Mouse (Mus musculus) ovary, postnatal 36 days (tissue): ENCODE data around the gene P2ry1.
A peak's percentile ranks its signal among the peaks of the same experiment; 100 is the strongest.

ENCODE experiments used
- DNase-seq: peaks from one replicate; pipeline ENCODE4 v3.0.0; 2022; ENCODE audit warnings: low spot score, mixed read lengths

P2ry1 gene

DNA sequence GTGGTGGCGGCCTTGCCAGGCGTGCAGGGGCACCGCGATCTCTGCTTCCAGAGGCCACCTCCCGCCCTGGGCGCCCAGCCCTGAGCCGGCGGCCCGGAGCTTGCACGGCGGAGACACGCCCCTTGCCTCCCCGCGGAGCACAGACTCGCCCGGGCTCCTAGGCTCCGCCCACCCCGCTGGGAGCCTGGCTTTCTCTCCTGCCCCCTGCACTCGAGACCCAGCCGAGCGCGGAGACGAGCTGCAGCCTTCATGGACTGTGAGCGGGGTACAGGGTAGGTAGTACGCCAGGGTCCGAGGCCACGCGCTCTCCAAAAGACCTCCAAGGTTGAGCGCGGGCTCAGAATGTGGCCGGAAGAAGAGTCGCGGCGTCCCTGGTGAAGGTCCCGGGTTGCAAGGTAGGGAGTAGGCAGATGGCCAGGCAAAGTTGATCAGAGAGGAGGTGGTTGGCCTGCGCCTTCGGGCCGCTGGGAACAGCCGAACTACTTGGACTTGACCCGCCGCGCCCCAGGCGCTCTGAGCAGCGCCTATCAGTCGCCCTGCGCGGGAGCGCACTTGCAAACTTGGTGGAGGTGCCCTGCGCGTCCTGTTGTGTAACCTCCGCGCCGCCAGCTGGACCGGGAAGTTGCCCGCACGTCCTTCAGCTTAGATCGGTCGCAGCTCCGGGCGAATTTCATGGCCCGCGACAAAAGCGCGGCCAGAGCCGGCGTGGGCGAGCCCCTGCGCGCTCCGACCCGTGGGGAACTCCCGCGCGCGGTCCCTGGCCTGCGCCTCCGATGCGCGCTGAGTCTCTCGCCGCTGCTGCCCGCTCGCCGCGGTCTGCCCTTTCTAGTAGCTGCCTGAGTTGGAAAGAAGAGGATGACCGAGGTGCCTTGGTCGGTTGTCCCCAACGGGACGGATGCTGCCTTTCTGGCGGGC, at the start of gene P2ry1:
P2ry1 (plus strand) TSS at position 209 of the 915 bp plus-strand sequence.
- DNase-seq = peak; percentile 89

DNA sequence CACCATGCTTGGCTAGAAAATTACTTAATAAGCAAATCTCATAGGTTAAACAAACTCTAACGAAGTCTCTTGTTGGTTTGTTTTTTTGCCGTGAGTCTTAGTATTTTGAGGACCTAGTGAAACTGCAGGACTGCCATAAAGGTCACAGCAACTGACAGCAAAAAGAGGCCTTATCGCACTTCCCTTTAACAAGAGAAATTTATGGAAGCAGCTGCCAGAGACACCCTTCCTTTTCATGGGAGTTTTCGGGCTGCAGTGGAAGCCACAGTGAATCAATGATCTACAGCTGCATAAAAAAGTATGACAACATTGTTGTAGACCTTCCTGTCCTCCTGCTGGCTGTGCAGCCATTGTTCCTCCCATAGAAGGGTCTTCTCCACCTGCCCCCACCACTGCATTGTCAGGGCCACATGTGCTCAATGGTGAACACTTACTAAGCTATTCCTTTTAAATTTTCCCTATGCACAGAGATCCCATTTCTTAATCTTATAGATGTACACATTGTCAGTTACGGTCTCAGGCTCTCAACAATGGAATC, 49.3 kb upstream of the P2ry1 start:
- no peak for DNase-seq

DNA sequence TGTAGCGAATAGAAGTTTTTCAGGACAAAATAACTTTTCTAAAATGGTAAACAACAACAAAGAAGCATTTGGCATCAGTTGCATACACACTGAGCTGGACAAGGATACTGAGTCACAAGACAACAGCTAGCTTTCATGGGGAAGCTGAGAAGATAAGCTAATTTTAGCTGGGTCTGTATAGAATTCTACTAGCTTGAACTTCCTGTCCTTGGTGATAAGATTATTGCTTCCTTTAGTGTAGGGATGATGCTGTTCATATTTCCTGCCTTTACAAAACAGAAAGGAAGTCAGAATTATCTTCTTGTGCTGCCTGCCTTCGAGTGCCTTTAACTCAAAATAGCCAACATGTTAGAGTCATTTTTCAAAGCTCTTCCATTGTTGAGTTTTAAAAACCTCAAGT, 48.5 kb upstream of the P2ry1 start:
- no peak for DNase-seq

DNA sequence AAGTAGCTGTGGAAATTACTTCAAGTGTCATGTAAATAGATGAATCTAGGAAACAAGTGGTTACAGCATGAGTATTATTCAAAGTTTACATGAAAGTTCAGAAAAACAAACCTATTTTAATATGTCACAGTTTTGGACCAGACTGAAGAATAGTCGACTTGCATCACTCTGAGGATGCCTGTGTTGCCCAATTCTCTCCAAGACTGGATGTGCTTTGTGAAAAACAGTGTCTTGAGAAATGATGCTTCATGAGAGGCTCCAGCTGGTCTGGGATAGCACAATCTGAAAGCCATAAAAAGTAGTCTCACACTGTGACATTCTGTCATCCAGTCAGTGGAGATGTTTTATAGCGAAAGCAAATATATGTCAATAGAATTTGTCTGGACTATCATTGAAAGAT, 43.8 kb upstream of the P2ry1 start:
- no peak for DNase-seq

DNA sequence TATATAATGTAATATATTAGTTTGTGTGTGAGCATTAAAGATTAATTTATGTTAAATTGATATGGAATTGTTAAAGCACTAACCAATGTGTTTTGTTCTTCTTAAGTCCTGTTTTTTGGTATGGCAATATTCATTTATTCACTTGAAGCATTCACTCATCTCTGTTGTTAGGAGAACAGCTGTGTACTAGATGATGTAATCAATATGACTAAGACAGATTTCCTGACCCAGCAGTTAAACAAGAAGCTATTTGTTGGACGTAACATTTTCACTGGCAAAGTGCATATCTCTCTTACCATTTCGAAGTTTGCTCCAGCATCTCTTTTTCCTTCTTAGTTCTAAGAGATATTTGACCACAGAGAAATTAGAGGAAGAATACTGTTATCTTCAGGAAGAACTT, 37.5 kb upstream of the P2ry1 start:
- DNase-seq = no peak

DNA sequence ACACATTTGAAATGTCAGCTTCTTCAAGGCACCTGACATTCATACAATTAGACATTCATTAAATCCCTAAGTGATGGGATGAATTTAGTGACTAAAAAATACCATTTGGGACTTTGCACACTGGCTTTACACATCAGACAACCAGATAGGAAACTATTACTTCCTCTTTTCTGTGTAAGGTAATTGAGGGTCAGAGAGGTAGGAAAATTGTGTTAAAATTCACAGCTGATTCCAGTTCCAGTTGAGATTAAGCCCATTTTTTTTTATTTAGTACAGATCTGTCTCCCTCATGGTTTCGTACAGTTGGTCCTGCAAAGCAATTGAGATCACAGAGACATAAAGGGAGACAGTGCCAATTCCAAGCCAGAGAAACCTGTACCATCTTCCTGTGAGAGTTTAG, 27.7 kb upstream of the P2ry1 start:
- DNase-seq = no peak

DNA sequence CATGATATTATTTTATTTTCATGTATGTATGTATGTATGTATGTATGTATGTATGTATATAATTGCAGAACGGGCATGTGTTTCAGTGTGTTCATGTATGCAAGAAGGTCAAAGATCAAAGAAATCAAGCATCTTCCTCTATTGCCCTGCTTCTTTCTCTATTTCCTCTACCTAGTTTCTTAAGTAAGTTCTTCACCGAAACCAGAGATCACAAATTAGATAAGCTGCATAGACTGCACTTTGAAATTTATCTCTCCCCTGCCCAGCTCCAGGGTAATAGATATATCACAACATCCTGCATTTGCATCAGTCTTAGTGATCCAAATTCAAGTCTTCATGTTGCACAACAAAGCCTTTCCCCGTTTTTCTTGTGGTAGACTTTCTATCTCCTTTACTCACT, 20.5 kb upstream of the P2ry1 start:
- DNase-seq = no peak

DNA sequence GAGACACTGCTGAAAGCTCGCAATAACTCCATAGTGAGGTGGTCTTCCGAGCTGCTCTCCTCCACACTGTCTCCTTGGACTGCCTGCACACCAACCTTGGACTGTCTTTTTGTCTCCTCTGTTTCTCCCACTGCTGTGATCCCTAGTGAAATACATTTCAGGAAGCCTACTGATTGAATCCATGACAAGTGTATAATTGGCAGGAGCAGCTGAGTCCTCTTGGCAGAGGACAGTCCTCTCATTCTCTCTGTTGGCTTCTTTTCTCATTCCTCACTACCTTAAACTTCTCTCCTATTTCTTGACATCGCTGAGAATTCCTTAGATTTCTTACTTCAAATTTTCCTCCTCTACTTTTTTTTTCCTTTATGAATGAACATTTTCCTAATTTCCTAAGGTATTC, 4.5 kb upstream of the P2ry1 start:
- no peak for DNase-seq

DNA sequence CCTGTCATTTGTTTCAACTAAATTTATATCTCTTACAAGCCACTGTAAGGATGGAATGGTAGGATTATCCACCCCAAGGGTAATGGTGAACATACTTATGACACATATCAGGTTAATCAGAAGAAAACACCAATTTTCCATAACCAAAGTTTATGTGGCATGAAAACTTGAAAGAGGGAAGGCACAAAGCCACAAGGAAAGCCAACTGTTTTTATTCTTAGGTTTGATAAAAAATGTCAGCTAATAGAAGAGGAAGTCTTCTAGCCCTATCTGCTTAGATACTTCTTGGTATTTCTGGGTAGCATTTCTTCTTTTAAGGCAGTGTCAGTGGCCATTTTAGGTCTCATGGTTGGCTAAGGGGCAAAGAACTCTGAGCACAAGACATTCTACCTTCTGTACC, 2.9 kb upstream of the P2ry1 start:
- DNase-seq = no peak

DNA sequence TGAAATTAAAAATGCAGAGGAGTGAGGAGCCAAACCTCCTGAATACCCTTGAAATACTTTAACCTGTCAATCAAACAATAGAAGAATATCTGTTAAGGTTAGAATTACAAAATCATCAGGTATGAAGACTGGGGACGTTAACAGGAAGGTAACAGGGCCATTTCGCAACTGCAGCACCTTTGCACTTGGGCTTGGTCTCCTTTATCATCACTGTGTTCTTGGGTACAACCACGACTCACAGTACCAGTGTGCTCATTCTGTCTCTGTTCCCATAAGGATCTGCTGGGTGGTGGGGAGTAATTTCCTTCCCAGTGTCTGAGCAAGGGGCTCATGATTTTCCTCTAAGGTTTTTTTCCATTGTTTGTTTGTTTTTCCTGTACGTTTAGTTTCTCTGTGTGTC, 1.8 kb upstream of the P2ry1 start:
- no peak for DNase-seq

DNA sequence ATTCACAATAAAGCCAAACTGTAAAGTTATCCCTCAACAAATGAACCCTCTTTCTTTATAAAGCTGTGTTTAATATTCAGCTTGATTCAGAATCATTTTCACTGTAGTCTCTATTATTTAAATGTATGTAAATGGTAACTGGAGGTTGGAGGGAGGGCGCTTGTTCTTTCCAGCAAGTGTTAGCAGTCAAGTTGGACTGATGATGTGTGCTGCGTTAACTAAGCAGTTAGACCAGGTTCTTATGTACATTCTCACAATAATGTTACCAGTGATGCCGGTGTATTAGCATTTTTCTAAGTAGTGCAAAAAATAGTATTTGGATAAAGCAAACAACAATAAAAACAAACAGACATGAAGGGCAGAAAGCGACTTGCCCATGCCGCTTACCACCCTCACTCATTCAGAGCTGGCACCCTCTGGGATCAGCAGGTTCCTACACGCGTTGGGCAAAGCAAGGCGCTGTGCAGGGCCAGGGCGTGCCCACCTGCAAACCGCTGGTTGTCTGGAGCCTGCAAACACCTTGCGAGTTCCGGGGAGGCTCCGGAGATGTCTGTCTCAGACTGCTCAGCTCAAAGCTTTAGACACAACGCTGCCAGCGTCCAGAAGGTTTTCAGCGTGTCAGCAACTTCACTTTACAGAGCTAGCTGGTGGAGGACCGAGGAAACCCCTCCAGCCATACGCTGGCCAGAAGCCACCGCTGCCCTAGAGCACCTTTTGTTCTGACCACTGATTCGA, 576 bp upstream of the P2ry1 start:
- no peak for DNase-seq

DNA sequence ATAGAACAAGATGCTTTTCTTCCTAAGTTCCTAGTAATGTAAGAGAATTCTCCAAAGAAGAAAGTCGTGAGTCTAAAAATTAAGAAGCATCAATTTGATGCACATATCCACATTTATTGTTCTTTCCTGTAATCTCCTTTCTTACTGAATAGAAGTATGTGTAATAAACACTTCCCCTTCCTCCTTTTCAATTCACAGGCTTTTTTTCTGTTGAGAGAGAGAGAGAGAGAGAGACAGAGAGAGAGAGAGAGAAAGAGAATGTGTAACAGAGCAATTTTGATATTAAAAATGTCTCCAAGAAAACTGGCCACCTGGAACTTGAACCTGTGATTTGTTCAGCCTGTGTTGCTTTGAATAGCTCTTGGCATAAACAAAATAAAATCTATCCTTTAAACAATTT, 2.0 kb downstream of the P2ry1 start:
- no peak for DNase-seq

DNA sequence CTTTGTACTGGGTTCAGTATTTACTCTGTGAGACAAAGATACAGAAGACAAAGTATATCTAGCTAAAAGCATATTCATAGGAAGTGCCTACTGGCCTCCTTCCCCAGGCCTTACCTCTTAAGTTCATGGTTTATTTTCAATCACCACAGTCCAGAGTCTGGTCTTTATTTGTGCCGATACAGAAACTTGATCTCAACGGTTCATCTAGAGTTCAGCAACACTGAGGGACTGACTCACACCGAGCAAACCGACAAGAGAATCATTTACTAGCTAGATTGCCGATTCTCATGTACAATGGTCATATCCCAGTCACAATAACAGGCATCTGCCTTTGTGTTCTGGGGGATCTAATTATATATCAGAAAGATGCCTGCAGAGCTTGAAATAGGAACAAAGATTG, 9.1 kb downstream of the P2ry1 start:
- DNase-seq = no peak

DNA sequence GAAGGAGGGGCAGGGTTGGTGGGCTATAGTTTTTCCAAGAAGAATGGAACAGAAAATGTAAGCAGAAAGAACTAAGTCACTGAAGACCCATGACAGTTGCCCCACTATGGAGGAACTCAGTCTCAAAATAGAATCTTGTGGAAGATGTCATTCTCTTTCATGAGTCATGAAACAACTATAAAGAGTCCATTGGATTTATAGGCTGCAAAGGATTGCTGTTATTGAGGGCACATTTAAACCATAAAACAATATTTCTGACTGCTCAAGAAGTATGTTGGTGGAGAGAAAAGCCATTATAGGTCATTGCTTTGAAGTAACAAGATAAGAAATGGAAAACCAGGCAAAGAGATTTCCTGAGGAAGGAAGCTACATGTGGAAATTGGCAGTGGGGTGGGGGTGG, 10.0 kb downstream of the P2ry1 start:
- DNase-seq = no peak

DNA sequence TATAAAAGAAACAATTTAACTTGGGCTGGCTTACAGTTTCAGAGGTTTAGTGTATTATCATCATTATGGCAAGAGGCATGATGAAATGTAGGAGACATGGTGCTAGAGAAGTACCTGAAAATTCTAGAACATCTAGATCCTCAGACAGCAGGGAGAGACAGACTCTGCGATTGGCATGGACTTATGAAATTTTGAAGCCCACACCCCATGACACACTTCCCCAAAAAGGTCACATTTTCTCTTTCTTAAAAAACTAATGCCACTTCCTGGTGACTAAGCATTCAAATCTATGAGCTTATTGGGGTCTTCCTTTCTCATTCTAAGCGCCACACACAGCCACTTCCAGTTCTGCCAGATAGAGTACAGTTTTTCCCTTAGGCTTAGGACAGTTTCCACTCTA, 14.1 kb downstream of the P2ry1 start:
- DNase-seq = no peak

DNA sequence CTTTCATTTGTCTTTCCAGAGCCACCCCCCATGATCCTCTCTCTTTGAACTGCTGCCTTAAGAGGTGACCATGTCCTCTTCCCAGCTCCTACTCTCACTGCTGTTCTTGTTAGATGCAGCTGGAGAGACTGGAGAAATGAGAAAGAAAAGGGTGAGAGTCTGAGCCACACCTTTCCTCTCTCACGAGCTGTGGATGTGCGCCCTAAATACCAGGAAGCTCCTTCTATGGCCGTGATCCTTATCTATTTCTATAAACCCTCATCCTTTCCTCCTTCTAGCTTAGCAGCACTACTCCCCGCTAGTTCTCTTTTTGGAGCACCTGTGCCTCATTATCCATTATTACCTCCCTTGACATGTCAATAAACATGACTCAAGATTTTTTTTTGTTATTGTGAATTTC, 29.5 kb downstream of the P2ry1 start:
- no peak for DNase-seq

DNA sequence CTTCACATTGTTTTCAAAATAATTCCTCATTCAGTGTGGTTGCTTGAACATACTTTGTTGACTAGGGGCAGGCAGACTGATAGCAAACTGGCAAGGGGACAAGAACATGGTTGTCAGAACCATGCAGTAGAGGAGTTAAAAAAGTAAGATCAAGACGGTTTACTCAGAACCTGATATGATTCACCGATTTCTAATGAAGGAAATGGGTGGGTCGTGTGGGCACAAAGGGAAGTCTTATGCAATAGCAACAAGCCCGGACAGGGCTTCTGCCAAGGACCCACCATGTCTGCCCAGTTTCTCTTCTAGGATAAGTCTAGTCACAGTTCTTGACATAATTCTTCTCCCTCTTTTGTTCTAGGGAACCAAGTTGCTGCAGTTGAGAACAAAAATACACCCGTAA, 33.0 kb downstream of the P2ry1 start:
- no peak for DNase-seq

DNA sequence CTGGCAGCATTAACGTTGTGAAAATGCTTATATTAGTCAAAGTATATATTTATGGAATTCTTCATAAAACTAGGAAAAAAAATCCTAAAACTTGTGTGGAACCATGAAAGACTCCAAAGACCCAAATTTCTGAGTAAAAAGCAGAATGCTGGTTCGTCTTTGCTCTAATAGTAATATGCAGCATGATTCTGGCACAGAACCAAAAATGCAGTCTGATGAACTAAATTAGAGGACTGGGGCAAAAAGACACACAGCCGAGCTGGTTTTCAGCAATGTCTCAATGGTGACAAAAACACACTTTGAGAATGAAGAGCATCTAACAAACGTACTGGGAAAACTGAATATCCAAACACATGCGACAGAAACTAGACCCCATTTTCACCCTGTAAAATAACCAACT, 37.3 kb downstream of the P2ry1 start:
- no peak for DNase-seq

DNA sequence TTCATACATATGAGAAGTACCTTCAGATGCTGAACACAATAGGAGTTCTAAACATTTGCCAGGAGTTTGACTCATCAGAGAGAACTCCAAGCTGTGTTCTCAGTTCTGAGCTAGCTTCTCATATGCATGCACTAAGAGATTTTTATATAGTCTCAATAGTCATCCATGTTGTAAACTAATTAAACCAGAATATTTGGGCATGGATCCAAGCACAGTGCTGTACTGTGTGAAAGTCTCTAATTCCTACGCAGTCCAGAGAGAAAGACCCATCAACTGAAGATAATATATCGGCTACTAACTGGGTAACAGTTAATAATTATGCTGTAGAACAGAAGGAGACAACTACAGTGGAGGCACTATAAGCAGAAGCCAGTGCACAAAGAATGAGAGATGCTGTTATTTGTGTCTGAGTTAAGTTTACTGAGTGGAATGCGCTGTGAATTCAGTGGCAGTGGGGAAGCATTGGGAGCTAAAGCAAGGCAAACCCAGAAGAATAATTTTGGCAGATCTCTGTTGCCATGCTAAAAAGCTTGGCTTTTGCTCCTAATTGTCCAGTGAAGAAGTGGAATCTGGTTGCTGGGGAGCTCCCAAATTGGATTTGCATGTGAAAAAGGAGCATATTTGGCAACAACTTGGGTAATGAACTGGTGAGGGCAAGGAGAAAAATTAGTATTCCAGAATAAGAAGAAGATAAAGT, 47.5 kb downstream of the P2ry1 start:
- no peak for DNase-seq
